Mouse (Mus musculus): ENCODE results near the gene Ptprg. TPM values are rescaled to one million over a fixed set of nuclear protein-coding genes. Genes with fewer than 3 reads are reported as not detected.
A peak's percentile ranks its signal among the peaks of the same experiment; 100 is the strongest.

Gene Ptprg
- polyA plus RNA-seq, 1 experiment from 2014 or later, result 15.8 TPM

GRCm38 (mm10) chr14:12208554-12208953, 655.2 kb downstream of the Ptprg start:
- 93% methylated on average over 2 of the region's 2 CpGs for WGBS
- Histone ChIP-seq H3K9me3 (ENCODE audit: control insufficient read depth, low read length) (no peaks in the 10 kb centered on the region), H3K4me2 (ENCODE audit: low read length) (no peak overlapping the region), H3K4me1 (ENCODE audit: control insufficient read depth in 2 of 2, insufficient read depth in 2 of 2, low read length in 2 of 2) (no peaks in the 10 kb centered on the region), H3K4me3 (ENCODE audit: control insufficient read depth in 1 of 2, insufficient read depth in 1 of 2, low read depth in 1 of 2, low read length in 2 of 2) (no peak overlapping the region), H3K36me3 (ENCODE audit: control insufficient read depth, insufficient read depth, low read length) (0 out of 2 replicates have a peak, but pooled peaks cover 4% of the 10 kb centered on the region), H3K9ac (ENCODE audit: low read length) (no peak overlapping the region), H3K27ac (replicated peaks in 1 of 2; ENCODE audit: control insufficient read depth in 1 of 2, insufficient read depth in 1 of 2, low read depth in 2 of 2, low read length in 2 of 2) (no peak overlapping the region), H3K27me3 (ENCODE audit: control insufficient read depth, insufficient read depth, low read length) (no peaks in the 10 kb centered on the region)
- ATAC-seq (ENCODE audit: insufficient number of reproducible peaks, insufficient read depth, low FRiP score, low read depth), result no peak

GRCm38 (mm10) chr14:12218544-12219150, 665.3 kb downstream of the Ptprg start:
- Histone ChIP-seq H3K4me1 (ENCODE audit: control insufficient read depth in 2 of 2, insufficient read depth in 2 of 2, low read length in 2 of 2) (no peaks in the 10 kb centered on the region), H3K4me3 (ENCODE audit: control insufficient read depth in 1 of 2, insufficient read depth in 1 of 2, low read depth in 1 of 2, low read length in 2 of 2) (no peak overlapping the region), H3K9me3 (ENCODE audit: control insufficient read depth, low read length) (no peaks in the 10 kb centered on the region), H3K27me3 (ENCODE audit: control insufficient read depth, insufficient read depth, low read length) (no peaks in the 10 kb centered on the region), H3K27ac (replicated peaks in 1 of 2; ENCODE audit: control insufficient read depth in 1 of 2, insufficient read depth in 1 of 2, low read depth in 2 of 2, low read length in 2 of 2) (no peak overlapping the region), H3K4me2 (ENCODE audit: low read length) (no peak overlapping the region), H3K36me3 (ENCODE audit: control insufficient read depth, insufficient read depth, low read length) (0 out of 2 replicates have a peak, but pooled peaks cover 9% of the 10 kb centered on the region), H3K9ac (ENCODE audit: low read length) (no peak overlapping the region)
- WGBS, result 76% methylated on average over 16 of the region's 16 CpGs
- ATAC-seq (ENCODE audit: insufficient number of reproducible peaks, insufficient read depth, low FRiP score, low read depth), result no peak

- H3K27ac ChIP-seq (replicated peaks in 1 of 2; ENCODE audit: control insufficient read depth in 1 of 2, insufficient read depth in 1 of 2, low read depth in 2 of 2, low read length in 2 of 2), result no peak overlapping the region
- no peak overlapping the region for H3K9ac ChIP-seq (ENCODE audit: low read length)
- no peak overlapping the region for H3K4me3 ChIP-seq (ENCODE audit: control insufficient read depth in 1 of 2, insufficient read depth in 1 of 2, low read depth in 1 of 2, low read length in 2 of 2)
- 62% methylated on average over 6 of the region's 6 CpGs for WGBS
- H3K36me3 ChIP-seq (ENCODE audit: control insufficient read depth, insufficient read depth, low read length), result 0 out of 2 replicates have a peak, but pooled peaks cover 9% of the 10 kb centered on the region
- no peaks in the 10 kb centered on the region for H3K27me3 ChIP-seq (ENCODE audit: control insufficient read depth, insufficient read depth, low read length)
- H3K4me1 ChIP-seq (ENCODE audit: control insufficient read depth in 2 of 2, insufficient read depth in 2 of 2, low read length in 2 of 2), result no peaks in the 10 kb centered on the region
- no peak overlapping the region for H3K4me2 ChIP-seq (ENCODE audit: low read length)
- ATAC-seq (ENCODE audit: insufficient number of reproducible peaks, insufficient read depth, low FRiP score, low read depth), result no peak
- H3K9me3 ChIP-seq (ENCODE audit: control insufficient read depth, low read length), result no peaks in the 10 kb centered on the region
These were observed 666.5 kb downstream of the Ptprg start for GRCm38 (mm10) chr14:12219877-12220276.

- WGBS, result 85% methylated on average over 8 of the region's 8 CpGs
- Histone ChIP-seq H3K36me3 (ENCODE audit: control insufficient read depth, insufficient read depth, low read length) (0 out of 2 replicates have a peak, but pooled peaks cover 12% of the 10 kb centered on the region), H3K27ac (replicated peaks in 1 of 2; ENCODE audit: control insufficient read depth in 1 of 2, insufficient read depth in 1 of 2, low read depth in 2 of 2, low read length in 2 of 2) (no peak overlapping the region), H3K4me2 (ENCODE audit: low read length) (no peak overlapping the region), H3K9me3 (ENCODE audit: control insufficient read depth, low read length) (no peaks in the 10 kb centered on the region), H3K9ac (ENCODE audit: low read length) (no peak overlapping the region), H3K27me3 (ENCODE audit: control insufficient read depth, insufficient read depth, low read length) (no peaks in the 10 kb centered on the region), H3K4me1 (ENCODE audit: control insufficient read depth in 2 of 2, insufficient read depth in 2 of 2, low read length in 2 of 2) (no peaks in the 10 kb centered on the region), H3K4me3 (ENCODE audit: control insufficient read depth in 1 of 2, insufficient read depth in 1 of 2, low read depth in 1 of 2, low read length in 2 of 2) (no peak overlapping the region)
- no peak for ATAC-seq (ENCODE audit: insufficient number of reproducible peaks, insufficient read depth, low FRiP score, low read depth)
These were observed 667.2 kb downstream of the Ptprg start for GRCm38 (mm10) chr14:12220540-12220939.

- Histone ChIP-seq H3K4me3 (ENCODE audit: control insufficient read depth in 1 of 2, insufficient read depth in 1 of 2, low read depth in 1 of 2, low read length in 2 of 2) (no peak overlapping the region), H3K4me2 (ENCODE audit: low read length) (no peak overlapping the region), H3K4me1 (ENCODE audit: control insufficient read depth in 2 of 2, insufficient read depth in 2 of 2, low read length in 2 of 2) (no peaks in the 10 kb centered on the region), H3K9me3 (ENCODE audit: control insufficient read depth, low read length) (no peaks in the 10 kb centered on the region), H3K9ac (ENCODE audit: low read length) (no peak overlapping the region), H3K27ac (replicated peaks in 1 of 2; ENCODE audit: control insufficient read depth in 1 of 2, insufficient read depth in 1 of 2, low read depth in 2 of 2, low read length in 2 of 2) (no peak overlapping the region), H3K27me3 (ENCODE audit: control insufficient read depth, insufficient read depth, low read length) (no peaks in the 10 kb centered on the region), H3K36me3 (ENCODE audit: control insufficient read depth, insufficient read depth, low read length) (peaks cover 22% of the 10 kb centered on the region; the same call in 1 of the 2 replicates)
- ATAC-seq (ENCODE audit: insufficient number of reproducible peaks, insufficient read depth, low FRiP score, low read depth), result no peak
- WGBS, result 82% methylated on average over 5 of the region's 5 CpGs
These were observed 668.2 kb downstream of the Ptprg start for GRCm38 (mm10) chr14:12221571-12221970.

- no peaks in the 10 kb centered on the region for H3K27me3 ChIP-seq (ENCODE audit: control insufficient read depth, insufficient read depth, low read length)
- H3K27ac ChIP-seq (replicated peaks in 1 of 2; ENCODE audit: control insufficient read depth in 1 of 2, insufficient read depth in 1 of 2, low read depth in 2 of 2, low read length in 2 of 2), result no peak overlapping the region
- no peaks in the 10 kb centered on the region for H3K4me1 ChIP-seq (ENCODE audit: control insufficient read depth in 2 of 2, insufficient read depth in 2 of 2, low read length in 2 of 2)
- H3K4me3 ChIP-seq (ENCODE audit: control insufficient read depth in 1 of 2, insufficient read depth in 1 of 2, low read depth in 1 of 2, low read length in 2 of 2), result no peak overlapping the region
- H3K9me3 ChIP-seq (ENCODE audit: control insufficient read depth, low read length), result no peaks in the 10 kb centered on the region
- no peak overlapping the region; the same call in 1 of the 2 replicates for H3K4me2 ChIP-seq (ENCODE audit: low read length)
- ATAC-seq (ENCODE audit: insufficient number of reproducible peaks, insufficient read depth, low FRiP score, low read depth), result no peak
- H3K36me3 ChIP-seq (ENCODE audit: control insufficient read depth, insufficient read depth, low read length), result no peaks in the 10 kb centered on the region
- no peak overlapping the region for H3K9ac ChIP-seq (ENCODE audit: low read length)
- 48% methylated on average over 4 of the region's 4 CpGs for WGBS
These were observed 690.4 kb downstream of the Ptprg start for GRCm38 (mm10) chr14:12243726-12244125.

GRCm38 (mm10) chr14:12276031-12276430, 722.7 kb downstream of the Ptprg start:
- H3K9me3 ChIP-seq (ENCODE audit: control insufficient read depth, low read length), result no peaks in the 10 kb centered on the region
- H3K36me3 ChIP-seq (ENCODE audit: control insufficient read depth, insufficient read depth, low read length), result no peaks in the 10 kb centered on the region
- H3K4me2 ChIP-seq (ENCODE audit: low read length), result no peak overlapping the region
- no peak overlapping the region for H3K4me3 ChIP-seq (ENCODE audit: control insufficient read depth in 1 of 2, insufficient read depth in 1 of 2, low read depth in 1 of 2, low read length in 2 of 2)
- H3K27me3 ChIP-seq (ENCODE audit: control insufficient read depth, insufficient read depth, low read length), result no peaks in the 10 kb centered on the region
- 61% methylated on average over 3 of the region's 3 CpGs for WGBS
- H3K4me1 ChIP-seq (ENCODE audit: control insufficient read depth in 2 of 2, insufficient read depth in 2 of 2, low read length in 2 of 2), result no peaks in the 10 kb centered on the region
- ATAC-seq (ENCODE audit: insufficient number of reproducible peaks, insufficient read depth, low FRiP score, low read depth), result no peak
- H3K27ac ChIP-seq (replicated peaks in 1 of 2; ENCODE audit: control insufficient read depth in 1 of 2, insufficient read depth in 1 of 2, low read depth in 2 of 2, low read length in 2 of 2), result no peak overlapping the region
- H3K9ac ChIP-seq (ENCODE audit: low read length), result no peak overlapping the region

- Histone ChIP-seq H3K36me3 (ENCODE audit: control insufficient read depth, insufficient read depth, low read length) (no peaks in the 10 kb centered on the region), H3K4me3 (ENCODE audit: control insufficient read depth in 1 of 2, insufficient read depth in 1 of 2, low read depth in 1 of 2, low read length in 2 of 2) (peak within 1 kb of the TSS; percentile 73 to 91), H3K4me1 (ENCODE audit: control insufficient read depth in 2 of 2, insufficient read depth in 2 of 2, low read length in 2 of 2) (0 out of 4 replicates have a peak, but pooled peaks cover 0 to 3% of the 10 kb centered on the region in 2 experiments), H3K27ac (replicated peaks in 1 of 2; ENCODE audit: control insufficient read depth in 1 of 2, insufficient read depth in 1 of 2, low read depth in 2 of 2, low read length in 2 of 2) (peak within 1 kb of the TSS; percentile 86 to 98), H3K9ac (ENCODE audit: low read length) (peak within 1 kb of the TSS; percentile 94), H3K27me3 (ENCODE audit: control insufficient read depth, insufficient read depth, low read length) (peaks cover 6% of the 10 kb centered on the region; the same call in 1 of the 2 replicates), H3K9me3 (ENCODE audit: control insufficient read depth, low read length) (no peaks in the 10 kb centered on the region), H3K4me2 (ENCODE audit: low read length) (peak within 1 kb of the TSS; percentile 85)
- no peak for ATAC-seq (ENCODE audit: insufficient number of reproducible peaks, insufficient read depth, low FRiP score, low read depth)
- 79% methylated on average over 6 of the region's 6 CpGs for WGBS
These were observed 730.3 kb downstream of the Ptprg start, which contains the start of gene Gm49355 for GRCm38 (mm10) chr14:12283641-12284040. Gene Gm49355, plus strand, starts transcription at chr14:12283976.
